In genomic region chr13:22035267-22036148, GRCm38 (mm10) we compare ENCODE assay signal across 8 mouse cellular contexts. TPM values are rescaled to one million over a fixed set of nuclear protein-coding genes. Genes with fewer than 3 reads are reported as not detected.
DNase-seq lines count a peak whose midpoint lies in the region; ATAC-seq and TF ChIP-seq lines count a peak whose summit lies in the region.
"Not testable (repeated sequence)": the region's sequence is repeated elsewhere in the genome, so short reads cannot be mapped to it uniquely, and the experiment has no call there.

Gene Hist1h2ah, minus strand, starts transcription at chr13:22035568.
Gene Hist1h2bk, plus strand, starts transcription at chr13:22035870.

- peaks cover 2 to 22% of the 10 kb centered on the region in 2 experiments; a peak in 3 of 4 replicates for H3K4me1 ChIP-seq in heart, embryonic 14.5 days (ENCODE audit: control insufficient read depth in 2 of 2, insufficient read depth in 2 of 2, low read length in 2 of 2)
- peaks cover 20% of the 10 kb centered on the region; the same call in 1 of the 2 replicates for H3K4me1 ChIP-seq in liver, embryonic 11.5 days (replicated peaks; ENCODE audit: control insufficient read depth, insufficient read depth, low read length)

- peak within 1 kb of the TSS; percentile 73 to 90 for H3K27ac ChIP-seq in heart, embryonic 14.5 days (replicated peaks in 1 of 2; ENCODE audit: control insufficient read depth in 1 of 2, insufficient read depth in 1 of 2, low read depth in 2 of 2, low read length in 2 of 2)
- H3K27ac ChIP-seq in liver, embryonic 11.5 days (ENCODE audit: low read depth, low read length), result peak within 1 kb of the TSS; percentile 94

- peak; percentile 47 to 72 for DNase-seq in CD8-positive naive resting alpha-beta T cell, adult 2 months (ENCODE audit: low read depth in 2 of 2, low spot score in 2 of 2)
- peak; percentile 92 for DNase-seq in c-Kit-positive CD71-negative TER-119-negative erythroid progenitor cells, embryonic 14.5 days (ENCODE audit: low read depth)
- peak; percentile 90 for DNase-seq in fibroblast of lung, adult 2 months (ENCODE audit: low read depth)
- peak; percentile 84 for DNase-seq in kidney, postnatal 10 days
- peak; percentile 82 for DNase-seq in liver, embryonic 11.5 days (ENCODE audit: low spot score)
- DNase-seq in spleen, postnatal 4 days (ENCODE audit: low spot score in 2 of 2), result peak; percentile 84 to 88

- not testable (repeated sequence) for H3K9me3 ChIP-seq in heart, embryonic 14.5 days (ENCODE audit: control insufficient read depth, low read length); liver, embryonic 11.5 days (ENCODE audit: control insufficient read depth, low read length)

- H3K27me3 ChIP-seq in heart, embryonic 14.5 days (ENCODE audit: control insufficient read depth, insufficient read depth, low read length); liver, embryonic 11.5 days (replicated peaks; ENCODE audit: control insufficient read depth, insufficient read depth, low read length); myocyte (ENCODE audit: control insufficient read depth, insufficient read depth, insufficient read length): not testable (repeated sequence)

- TF ChIP-seq POLR2A in myocyte (IDR thresholded peaks at IDR 0.05; ENCODE audit: insufficient read length, low read depth), result peak; percentile 73

- WGBS in heart, embryonic 14.5 days, result 0% methylated on average over 22 of the region's 69 CpGs
- WGBS in liver, embryonic 11.5 days, result under 1% methylated on average over 22 of the region's 69 CpGs

- H3ac ChIP-seq in myocyte (ENCODE audit: control insufficient read depth, insufficient read length), result not testable (repeated sequence)

- H3K79me2 ChIP-seq in myocyte (ENCODE audit: control insufficient read depth, insufficient read depth), result not testable (repeated sequence)

- H3K4me3 ChIP-seq in heart, embryonic 14.5 days (ENCODE audit: control insufficient read depth in 1 of 2, insufficient read depth in 1 of 2, low read depth in 1 of 2, low read length in 2 of 2), result peak within 1 kb of the TSS; percentile 41 to 53
- H3K4me3 ChIP-seq in liver, embryonic 11.5 days (ENCODE audit: low read depth, low read length), result peak within 1 kb of the TSS; percentile 45
- H3K4me3 ChIP-seq in myocyte, result peak within 1 kb of the TSS; percentile 41

- peak; percentile 93 for ATAC-seq in heart, embryonic 14.5 days (ENCODE audit: insufficient number of reproducible peaks, insufficient read depth, low FRiP score, low read depth)
- ATAC-seq in liver, embryonic 11.5 days (replicated peaks; ENCODE audit: low FRiP score), result peak; percentile 91

- peak within 1 kb of the TSS; percentile 74 for H3K9ac ChIP-seq in heart, embryonic 14.5 days (ENCODE audit: low read length)
- peak within 1 kb of the TSS; percentile 89 for H3K9ac ChIP-seq in liver, embryonic 11.5 days (ENCODE audit: low read depth, low read length)

- H3K4me2 ChIP-seq in heart, embryonic 14.5 days (ENCODE audit: low read length), result peak within 1 kb of the TSS; percentile 73
- H3K4me2 ChIP-seq in liver, embryonic 11.5 days, result peak within 1 kb of the TSS; percentile 80
- peak within 1 kb of the TSS; percentile 96 for H3K4me2 ChIP-seq in myocyte (ENCODE audit: low read depth)

- H3K36me3 ChIP-seq in heart, embryonic 14.5 days (ENCODE audit: control insufficient read depth, insufficient read depth, low read length); liver, embryonic 11.5 days (ENCODE audit: control insufficient read depth, insufficient read depth, low read length); myocyte (ENCODE audit: control insufficient read depth, insufficient read depth): not testable (repeated sequence)

TF ChIP-seq in myocyte, 11 proteins besides CTCF, POLR2A, EP300 and RAD21:
- TF ChIP-seq E2F4 (IDR thresholded peaks at IDR 0.05; ENCODE audit: insufficient read depth), result peak; percentile 97
- peak; percentile 75 for TF ChIP-seq POLR2AphosphoS2 (IDR thresholded peaks at IDR 0.05; ENCODE audit: insufficient read length, low read depth)
TF ChIP-seq in myocyte: peak in this region for 2; not testable (repeated sequence) for 9.

RNA-seq across cellular contexts. Expression of gene Hist1h2ah, which starts in this region (rescaled TPM):
- polyA plus RNA-seq in heart, embryonic 14.5 days (2014; fragmentation: Nextera tagmentation; extraction: Ambion mirVana), result 2.9 and 6.8 TPM in 2 replicates
- 10.7 and 13.3 TPM in 2 replicates for polyA plus RNA-seq in liver, embryonic 11.5 days (2014; fragmentation: Nextera tagmentation; extraction: Ambion mirVana)
- 2.2 TPM for polyA plus RNA-seq in myocyte (2012; fragmentation: generic; extraction: Trizol)

RNA-seq across cellular contexts. Expression of gene Hist1h2bk, which starts in this region (rescaled TPM):
- 1.9 and 2.3 TPM in 2 replicates for polyA plus RNA-seq in heart, embryonic 14.5 days (2014; fragmentation: Nextera tagmentation; extraction: Ambion mirVana)
- 4.1 and 4.6 TPM in 2 replicates for polyA plus RNA-seq in liver, embryonic 11.5 days (2014; fragmentation: Nextera tagmentation; extraction: Ambion mirVana)
- 8.2 TPM for polyA plus RNA-seq in myocyte (2012; fragmentation: generic; extraction: Trizol)

Comparison
In these comparisons a context has a peak if more than half of its experiments do, and no peak if none do; other contexts are left out.
1. Peak in every context shown above with its lines: DNase-seq, ATAC-seq, H3K4me3 ChIP-seq and H3K27ac ChIP-seq.